Mouse (Mus musculus) urinary bladder, postnatal 25 days (tissue): ENCODE data around the gene Hoxc5.

Experiments
- DNase-seq: peaks from one replicate; pipeline ENCODE4 v3.0.0; 2022; ENCODE audit warnings: low spot score

Hoxc5 gene

DNA sequence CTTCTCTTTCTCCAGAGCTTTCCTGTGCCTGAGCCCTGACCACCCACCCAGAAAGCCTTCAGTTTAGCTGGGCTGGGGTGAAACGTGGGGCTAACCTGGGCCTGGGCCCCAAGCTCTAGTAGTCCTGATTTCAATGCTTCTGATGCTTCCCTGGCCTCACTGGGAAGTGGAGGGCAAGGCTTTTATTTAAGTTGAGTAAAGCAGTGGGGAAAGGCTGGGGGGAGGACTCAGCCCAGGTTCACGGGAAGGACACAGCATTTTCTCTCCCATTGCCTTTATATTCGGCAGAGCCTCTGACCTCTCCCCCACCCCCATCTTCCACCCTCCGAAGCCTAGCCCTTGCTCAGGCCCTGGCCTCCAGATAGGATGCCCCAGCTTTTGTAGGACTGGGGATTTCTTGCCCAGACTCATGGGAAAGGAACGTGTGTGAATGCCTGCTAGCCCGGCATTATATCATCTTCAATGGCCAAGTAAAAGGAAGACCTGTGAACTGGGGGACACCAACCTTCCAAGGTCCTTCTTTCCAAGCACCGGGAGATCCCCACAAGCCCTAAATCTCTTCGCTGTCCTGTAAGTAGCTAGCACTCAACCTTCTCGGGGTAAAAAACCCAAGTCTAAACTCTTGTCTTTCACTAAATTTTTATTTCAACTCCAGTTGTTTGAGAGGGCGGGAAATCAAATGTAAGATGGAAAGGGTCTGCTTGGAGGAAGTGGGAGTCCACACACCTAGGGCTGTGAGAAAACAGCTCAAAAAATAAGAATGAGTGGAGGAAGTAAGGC is 71.6 kb downstream of the Hoxc5 start:
- no peak for DNase-seq

GRCm38 (mm10) chr15:103039609-103040008 is 72.4 kb downstream of the Hoxc5 start:
- DNase-seq = no peak

DNA sequence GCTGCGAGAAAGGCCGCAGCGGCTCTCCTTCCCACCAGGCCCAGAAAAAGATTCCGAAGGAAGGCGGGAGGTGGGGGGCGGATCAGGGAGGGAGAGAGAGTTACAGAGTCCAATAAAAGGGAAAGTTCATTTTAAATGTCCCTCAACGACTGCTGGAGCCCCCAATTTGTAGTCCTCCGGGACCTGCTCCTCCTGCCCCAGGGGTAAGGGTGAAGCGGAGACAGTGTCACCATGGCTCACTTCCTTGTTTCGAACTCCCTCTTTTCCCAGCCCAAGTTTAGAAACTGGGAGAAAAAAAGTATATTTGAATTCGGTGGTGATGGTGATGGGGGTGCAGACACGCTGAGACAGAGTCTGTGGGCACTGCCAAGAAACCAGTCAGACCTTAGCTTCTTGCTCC is 73.4 kb downstream of the Hoxc5 start:
- DNase-seq = no peak

DNA sequence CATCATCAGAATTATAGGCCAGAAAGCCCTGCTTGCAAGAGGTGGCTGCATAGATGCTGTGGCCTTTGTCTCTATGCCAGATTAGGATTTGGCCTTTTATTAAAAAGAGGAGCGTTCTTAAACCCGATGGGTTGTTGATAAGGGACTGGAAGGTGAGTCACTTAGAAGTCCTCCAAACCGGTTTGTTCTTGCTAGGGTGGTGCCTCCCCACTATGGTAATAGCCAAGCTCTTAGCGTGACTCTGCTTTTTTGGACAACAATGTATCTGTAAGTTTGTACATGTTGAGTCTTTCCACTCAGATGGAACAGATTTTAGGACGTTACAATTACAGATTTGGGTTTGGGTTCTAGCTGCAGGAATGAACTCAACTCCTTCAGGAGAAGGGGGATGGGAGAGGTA is 74.4 kb downstream of the Hoxc5 start:
- no peak for DNase-seq

GRCm38 (mm10) chr15:103042209-103042608 is 75.0 kb downstream of the Hoxc5 start:
- DNase-seq = no peak

GRCm38 (mm10) chr15:103051670-103052069 is 84.4 kb downstream of the Hoxc5 start:
- DNase-seq = no peak

- DNase-seq = no peak
Observed at GRCm38 (mm10) chr15:103053210-103053609, 86.0 kb downstream of the Hoxc5 start.

- no peak for DNase-seq
Observed at GRCm38 (mm10) chr15:103056396-103056795, 89.2 kb downstream of the Hoxc5 start.

DNA sequence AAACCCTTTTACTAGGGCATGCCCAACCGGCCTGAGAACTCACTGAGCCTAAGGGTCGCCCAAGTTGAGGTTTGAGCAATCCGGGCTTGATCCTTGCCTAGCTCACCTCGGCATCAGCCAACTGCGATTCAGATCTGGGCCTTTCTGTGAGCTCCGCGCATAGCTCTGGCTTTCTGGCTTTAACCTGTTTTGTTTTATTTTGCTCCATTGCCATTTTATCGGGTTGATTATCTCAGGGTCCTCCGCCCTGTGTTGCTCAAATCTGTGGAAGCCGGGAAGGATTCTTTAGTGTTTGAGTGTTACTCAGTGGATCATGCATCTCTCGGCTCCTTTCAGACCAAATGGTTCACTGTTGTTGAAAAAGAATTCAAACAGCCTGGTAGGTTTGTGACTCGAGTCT is 91.5 kb downstream of the Hoxc5 start:
- no peak for DNase-seq

DNA sequence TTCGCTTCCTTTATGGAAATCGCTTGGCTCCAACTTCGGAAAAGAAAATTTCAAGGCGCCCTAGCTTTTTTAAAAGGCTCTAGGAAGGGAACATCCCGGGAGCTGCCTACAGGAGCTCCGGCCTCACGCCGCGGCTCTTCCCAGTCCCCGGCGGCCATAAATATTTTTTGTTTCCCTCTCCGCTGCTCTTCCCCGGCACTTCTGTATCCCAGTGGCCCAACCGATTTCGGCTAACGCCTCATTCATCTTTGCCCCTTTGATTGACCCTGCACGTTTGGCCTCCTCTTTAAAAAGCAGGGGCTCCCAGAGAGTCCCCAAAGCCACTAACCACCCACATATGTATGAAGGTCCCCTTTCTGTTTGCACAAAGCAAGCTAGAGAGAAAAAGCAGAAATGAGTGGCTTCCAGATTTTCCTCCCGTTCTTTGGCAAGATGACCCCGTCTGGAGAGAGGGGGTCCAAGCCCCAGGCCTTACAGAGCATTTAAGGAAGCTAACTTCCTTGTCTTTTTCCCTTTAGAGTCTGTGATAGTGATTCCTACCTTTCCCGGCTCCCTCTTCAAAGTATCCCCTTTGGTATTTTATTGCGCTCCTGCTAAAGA is 92.2 kb downstream of the Hoxc5 start:
- DNase-seq = no peak

DNA sequence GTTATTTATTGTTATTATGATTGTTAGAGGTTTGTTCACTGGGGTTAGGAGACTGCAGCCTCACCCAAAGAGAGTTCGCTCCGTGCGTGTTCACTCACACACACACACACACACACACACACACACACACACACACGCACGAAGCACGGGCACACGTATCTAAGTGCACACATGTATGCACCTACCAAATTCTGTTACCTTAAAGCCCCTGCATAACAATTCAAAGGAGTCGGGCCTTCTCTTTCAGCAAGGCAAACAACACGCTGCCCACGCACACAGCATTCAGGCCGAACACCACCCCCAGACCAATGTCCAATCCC is 92.7 kb downstream of the Hoxc5 start:
- no peak for DNase-seq

DNA sequence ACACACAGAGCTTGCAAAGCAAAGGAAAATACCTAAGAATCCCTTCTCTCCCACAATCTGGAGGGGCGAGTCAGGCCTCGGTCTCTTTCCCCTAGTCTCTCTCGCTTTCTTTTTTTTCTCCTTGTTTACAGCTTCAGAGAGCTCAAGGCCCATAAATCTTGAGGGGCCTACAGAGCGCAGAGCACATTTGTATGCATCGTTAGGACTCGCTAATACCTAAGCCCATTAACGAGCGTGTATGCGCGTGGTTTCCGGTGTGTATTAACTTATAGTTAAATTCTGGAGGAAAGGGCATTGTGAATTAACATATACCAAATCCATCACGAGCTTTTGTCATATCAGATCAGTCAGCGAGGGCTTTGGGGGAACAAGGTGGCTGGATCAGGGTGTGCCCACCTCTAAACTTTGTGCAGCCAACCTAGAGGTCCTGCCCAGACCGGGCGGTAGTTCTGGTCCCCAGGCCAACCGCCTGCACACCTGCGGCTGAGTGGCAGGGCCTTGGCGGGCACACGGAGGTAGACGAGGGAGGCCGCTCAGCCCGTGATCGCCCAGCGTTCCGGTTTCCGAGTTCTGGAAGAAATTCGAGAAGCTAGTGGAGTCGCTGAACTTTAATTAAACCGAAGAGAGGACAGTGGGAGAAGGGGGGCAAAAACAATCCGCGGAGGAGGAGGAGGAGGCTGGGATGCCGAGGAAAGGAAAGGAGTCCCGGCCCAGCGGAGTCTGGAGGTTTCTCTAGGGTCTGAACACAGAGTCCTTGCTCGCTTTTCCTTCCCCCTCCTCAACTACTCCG is 93.3 kb downstream of the Hoxc5 start:
- no peak for DNase-seq

DNA sequence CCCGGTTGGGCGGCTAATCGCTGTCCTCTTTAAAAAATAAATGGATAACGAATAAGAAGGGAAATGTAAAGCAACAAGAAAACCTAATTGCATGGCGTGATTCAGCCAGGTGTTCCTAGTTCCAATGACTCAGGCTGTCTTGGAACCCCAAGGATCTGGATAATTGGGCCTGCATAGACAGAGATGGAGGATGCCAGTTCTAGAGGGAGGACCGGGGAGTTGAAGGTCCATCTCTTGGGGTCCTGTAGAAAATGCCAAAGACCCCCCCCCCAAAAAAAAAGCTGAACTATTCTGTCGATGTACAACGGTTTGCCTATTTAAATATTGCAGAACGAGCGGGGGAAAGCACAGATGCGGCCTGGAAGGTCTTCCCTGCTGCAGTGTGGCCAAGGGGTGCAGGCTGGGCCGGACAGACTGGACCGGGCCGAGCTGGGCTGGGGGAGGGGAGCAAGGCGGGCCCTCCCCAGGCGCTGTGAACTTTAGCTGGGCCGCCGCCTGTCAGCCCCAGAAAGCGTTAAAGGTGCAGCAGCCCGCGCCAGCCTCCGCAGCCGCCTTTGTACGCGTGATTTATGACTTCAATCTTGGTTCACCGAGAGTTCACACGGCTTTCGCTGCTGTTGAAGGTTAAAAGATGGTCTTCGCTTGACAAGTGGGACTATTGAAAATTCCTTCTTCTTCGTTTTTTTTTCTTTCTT is 94.0 kb downstream of the Hoxc5 start:
- DNase-seq = peak; percentile 40

GRCm38 (mm10) chr15:103061988-103062387 is 94.7 kb downstream of the Hoxc5 start:
- no peak for DNase-seq

GRCm38 (mm10) chr15:103065642-103066041 is 98.4 kb downstream of the Hoxc5 start:
- no peak for DNase-seq
